Mouse (Mus musculus): ENCODE measurements at regions not wholly inside any gene's neighbourhood (a gene's known extent, or its start where the extent isn't known, plus 50 kb on each side); places are given as distances from the start of the nearest gene placed in this dataset.

- Histone ChIP-seq H3K27ac (ENCODE audit: insufficient read depth, low read length) (no peak overlapping the region), H3K4me3 (ENCODE audit: insufficient read depth, low read length) (no peak overlapping the region), H3K4me1 (ENCODE audit: control insufficient read depth, insufficient read depth, low read length) (peaks cover 8% of the 10 kb centered on the region)
- TF ChIP-seq POLR2A (IDR thresholded peaks at IDR 0.05; ENCODE audit: low read depth, low read length) (no peak), CTCF (IDR thresholded peaks at IDR 0.05; ENCODE audit: borderline replicate concordance, insufficient read depth, low read length) (no peak)
Measured at GRCm38 (mm10) chr1:43338096-43338915, 106.1 kb upstream of the Nck2 start.

- Histone ChIP-seq H3K4me1 (ENCODE audit: control insufficient read depth, insufficient read depth, low read length) (peaks cover 7% of the 10 kb centered on the region), H3K4me3 (ENCODE audit: insufficient read depth, low read length) (no peak overlapping the region), H3K27ac (ENCODE audit: insufficient read depth, low read length) (no peak overlapping the region)
- no peak for TF ChIP-seq POLR2A (IDR thresholded peaks at IDR 0.05; ENCODE audit: low read depth, low read length)
- no peak for TF ChIP-seq CTCF (IDR thresholded peaks at IDR 0.05; ENCODE audit: borderline replicate concordance, insufficient read depth, low read length)
Measured at GRCm38 (mm10) chr1:43342848-43343247, 101.5 kb upstream of the Nck2 start.

GRCm38 (mm10) chr1:43343410-43343809 is 101.0 kb upstream of the Nck2 start:
- no peak overlapping the region for H3K27ac ChIP-seq (ENCODE audit: insufficient read depth, low read length)
- H3K4me3 ChIP-seq (ENCODE audit: insufficient read depth, low read length), result no peak overlapping the region
- 0 out of 2 replicates have a peak, but pooled peaks cover 2% of the 10 kb centered on the region for H3K4me1 ChIP-seq (ENCODE audit: control insufficient read depth, insufficient read depth, low read length)
- TF ChIP-seq CTCF (IDR thresholded peaks at IDR 0.05; ENCODE audit: borderline replicate concordance, insufficient read depth, low read length) (no peak), POLR2A (IDR thresholded peaks at IDR 0.05; ENCODE audit: low read depth, low read length) (no peak)

- TF ChIP-seq POLR2A (IDR thresholded peaks at IDR 0.05; ENCODE audit: low read depth, low read length), result no peak
- TF ChIP-seq CTCF (IDR thresholded peaks at IDR 0.05; ENCODE audit: borderline replicate concordance, insufficient read depth, low read length), result no peak
- H3K27ac ChIP-seq (ENCODE audit: insufficient read depth, low read length), result no peak overlapping the region
- no peak overlapping the region for H3K4me3 ChIP-seq (ENCODE audit: insufficient read depth, low read length)
- H3K4me1 ChIP-seq (ENCODE audit: control insufficient read depth, insufficient read depth, low read length), result no peaks in the 10 kb centered on the region
Measured at GRCm38 (mm10) chr1:43344001-43344400, 100.4 kb upstream of the Nck2 start.

- TF ChIP-seq CTCF (IDR thresholded peaks at IDR 0.05; ENCODE audit: borderline replicate concordance, insufficient read depth, low read length), result no peak
- TF ChIP-seq POLR2A (IDR thresholded peaks at IDR 0.05; ENCODE audit: low read depth, low read length), result no peak
- H3K4me1 ChIP-seq (ENCODE audit: control insufficient read depth, insufficient read depth, low read length), result no peaks in the 10 kb centered on the region
- H3K4me3 ChIP-seq (ENCODE audit: insufficient read depth, low read length), result no peak overlapping the region
- no peak overlapping the region for H3K27ac ChIP-seq (ENCODE audit: insufficient read depth, low read length)
Measured at GRCm38 (mm10) chr1:43347152-43347551, 97.2 kb upstream of the Nck2 start.

- TF ChIP-seq POLR2A (IDR thresholded peaks at IDR 0.05; ENCODE audit: low read depth, low read length) (no peak), CTCF (IDR thresholded peaks at IDR 0.05; ENCODE audit: borderline replicate concordance, insufficient read depth, low read length) (no peak)
- no peak overlapping the region for H3K4me3 ChIP-seq (ENCODE audit: insufficient read depth, low read length)
- H3K4me1 ChIP-seq (ENCODE audit: control insufficient read depth, insufficient read depth, low read length), result no peaks in the 10 kb centered on the region
- no peak overlapping the region for H3K27ac ChIP-seq (ENCODE audit: insufficient read depth, low read length)
Measured at GRCm38 (mm10) chr1:43349966-43350365, 94.4 kb upstream of the Nck2 start.

GRCm38 (mm10) chr1:43358191-43358590 is 86.2 kb upstream of the Nck2 start:
- H3K4me1 ChIP-seq (ENCODE audit: control insufficient read depth, insufficient read depth, low read length), result peaks cover 17% of the 10 kb centered on the region
- no peak overlapping the region for H3K27ac ChIP-seq (ENCODE audit: insufficient read depth, low read length)
- H3K4me3 ChIP-seq (ENCODE audit: insufficient read depth, low read length), result no peak overlapping the region
- no peak for TF ChIP-seq POLR2A (IDR thresholded peaks at IDR 0.05; ENCODE audit: low read depth, low read length)
- no peak for TF ChIP-seq CTCF (IDR thresholded peaks at IDR 0.05; ENCODE audit: borderline replicate concordance, insufficient read depth, low read length)

GRCm38 (mm10) chr1:43359662-43360061 is 84.7 kb upstream of the Nck2 start:
- H3K4me1 ChIP-seq (ENCODE audit: control insufficient read depth, insufficient read depth, low read length), result peaks cover 17% of the 10 kb centered on the region
- H3K27ac ChIP-seq (ENCODE audit: insufficient read depth, low read length), result no peak overlapping the region
- no peak for TF ChIP-seq CTCF (IDR thresholded peaks at IDR 0.05; ENCODE audit: borderline replicate concordance, insufficient read depth, low read length)
- no peak for TF ChIP-seq POLR2A (IDR thresholded peaks at IDR 0.05; ENCODE audit: low read depth, low read length)

GRCm38 (mm10) chr1:43360291-43360690 is 84.1 kb upstream of the Nck2 start:
- TF ChIP-seq CTCF (IDR thresholded peaks at IDR 0.05; ENCODE audit: borderline replicate concordance, insufficient read depth, low read length), result no peak
- no peak for TF ChIP-seq POLR2A (IDR thresholded peaks at IDR 0.05; ENCODE audit: low read depth, low read length)
- Histone ChIP-seq H3K4me3 (ENCODE audit: insufficient read depth, low read length) (no peak overlapping the region), H3K4me1 (ENCODE audit: control insufficient read depth, insufficient read depth, low read length) (peaks cover 17% of the 10 kb centered on the region), H3K27ac (ENCODE audit: insufficient read depth, low read length) (no peak overlapping the region)

More at GRCm38 (mm10) chr1:43359662-43360061, 84.7 kb upstream of the Nck2 start:
- H3K4me3 ChIP-seq (ENCODE audit: insufficient read depth, low read length), result no peak overlapping the region

GRCm38 (mm10) chr1:43360741-43361140 is 83.6 kb upstream of the Nck2 start:
- Histone ChIP-seq H3K4me3 (ENCODE audit: insufficient read depth, low read length) (no peak overlapping the region), H3K4me1 (ENCODE audit: control insufficient read depth, insufficient read depth, low read length) (peaks cover 17% of the 10 kb centered on the region), H3K27ac (ENCODE audit: insufficient read depth, low read length) (0 out of 2 replicates have a peak overlapping the region, but pooled peaks have one; percentile 38)
- TF ChIP-seq POLR2A (IDR thresholded peaks at IDR 0.05; ENCODE audit: low read depth, low read length), result no peak
- TF ChIP-seq CTCF (IDR thresholded peaks at IDR 0.05; ENCODE audit: borderline replicate concordance, insufficient read depth, low read length), result no peak

All from embryonic fibroblast, embryonic 13.5 days (primary cell).